Mouse (Mus musculus): ENCODE data around the gene Nktr.

Nktr gene

DNA sequence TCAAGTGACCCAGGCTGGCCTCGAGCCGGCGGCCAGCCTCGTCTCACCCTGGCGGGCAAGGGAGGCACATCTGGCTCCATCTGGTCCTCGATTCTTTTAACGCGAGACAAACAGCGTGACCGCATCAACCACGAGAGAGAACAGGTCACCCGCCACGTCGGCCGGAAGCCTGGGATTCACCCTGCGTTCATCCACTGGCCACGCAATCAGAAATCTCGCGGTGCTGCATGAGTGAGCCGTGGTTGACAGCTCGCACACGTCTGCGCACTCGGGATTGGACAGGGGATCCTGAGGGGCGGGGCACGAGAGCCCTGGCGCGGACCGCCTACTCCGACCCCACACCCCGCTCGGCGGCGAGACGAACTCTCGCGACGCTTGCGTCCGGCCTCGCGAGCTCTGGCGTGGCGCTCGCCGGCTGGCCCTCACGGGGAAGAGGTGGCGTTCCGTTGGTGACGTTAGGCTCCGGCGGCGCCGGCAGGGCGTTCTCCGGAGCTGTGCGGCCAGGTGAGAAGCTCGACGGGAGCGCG is at the start of gene Nktr:
Gene Nktr, plus strand, starts transcription at position 378 of the 527 bp plus-strand sequence.
- peak; percentile 100 for DNase-seq

DNA sequence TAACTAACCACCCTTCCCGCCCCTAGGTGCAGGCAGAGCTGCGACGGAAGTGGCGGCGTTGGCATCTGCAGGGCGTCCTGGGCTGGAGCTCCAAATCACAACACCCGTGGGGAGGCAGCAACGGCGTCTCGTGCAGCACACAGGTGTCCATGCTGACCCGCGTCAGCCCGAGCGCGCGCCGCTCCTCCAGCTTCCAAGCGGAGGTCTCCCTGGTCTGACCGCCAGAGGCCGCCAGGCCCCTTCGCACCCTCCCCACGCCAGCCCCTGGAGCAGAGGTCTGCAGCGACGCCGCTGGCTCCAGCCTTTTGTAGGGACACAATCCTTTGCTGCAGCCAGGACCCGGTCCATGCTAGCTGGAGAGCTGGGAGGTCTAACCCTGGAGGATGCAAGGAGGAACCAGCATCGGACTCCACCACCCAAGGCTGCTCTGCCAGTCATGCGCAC is 49.6 kb upstream of the Nktr start:
- peak; percentile 90 for DNase-seq

GRCm38 (mm10) chr9:121671300-121671699 is 47.7 kb upstream of the Nktr start:
- DNase-seq = peak; percentile 77

DNA sequence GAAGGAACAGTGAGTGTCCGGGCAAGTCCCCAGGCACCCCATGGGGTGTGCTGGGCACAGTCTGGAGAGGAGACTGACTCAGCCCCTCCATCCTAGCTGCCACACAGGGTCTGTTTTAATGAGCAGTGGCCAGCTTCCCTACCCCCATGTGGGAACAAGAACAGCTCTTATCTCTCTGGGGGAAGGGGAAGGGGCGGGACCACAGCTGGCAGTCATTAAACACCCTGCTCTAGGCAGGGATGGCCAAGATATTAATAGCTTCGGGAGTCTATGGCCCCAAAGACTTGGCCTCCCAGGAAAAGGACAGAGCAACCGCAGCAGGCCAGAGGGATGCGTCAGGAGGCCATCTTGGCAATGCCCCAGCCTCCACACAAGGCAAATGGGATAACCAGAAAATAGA is 46.7 kb upstream of the Nktr start:
- no peak for DNase-seq

- no peak for DNase-seq
Measured at GRCm38 (mm10) chr9:121673716-121674115, 45.3 kb upstream of the Nktr start.

- DNase-seq = no peak
Measured at GRCm38 (mm10) chr9:121675011-121675410, 44.0 kb upstream of the Nktr start.

- DNase-seq = no peak
Measured at GRCm38 (mm10) chr9:121675556-121675955, 43.4 kb upstream of the Nktr start.

DNA sequence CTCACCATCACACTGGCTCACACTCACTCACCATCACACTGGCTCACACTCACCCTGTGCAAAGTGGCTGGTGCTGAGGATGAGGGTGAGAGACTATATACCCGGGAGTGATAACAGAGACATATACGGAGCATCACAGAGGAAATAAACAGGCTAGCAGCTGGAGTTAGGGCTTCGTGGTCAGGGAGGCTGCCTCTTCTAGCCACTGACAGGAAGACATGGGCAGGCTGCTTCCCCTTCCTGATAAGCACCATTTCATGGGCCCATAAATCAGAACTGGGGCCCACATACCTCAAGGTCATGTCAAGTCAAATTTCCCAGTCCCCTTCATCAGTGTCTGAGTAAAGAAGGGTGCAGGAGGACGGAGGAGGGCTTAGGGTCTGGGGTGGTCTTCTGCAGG is 41.9 kb upstream of the Nktr start:
- DNase-seq = no peak

DNA sequence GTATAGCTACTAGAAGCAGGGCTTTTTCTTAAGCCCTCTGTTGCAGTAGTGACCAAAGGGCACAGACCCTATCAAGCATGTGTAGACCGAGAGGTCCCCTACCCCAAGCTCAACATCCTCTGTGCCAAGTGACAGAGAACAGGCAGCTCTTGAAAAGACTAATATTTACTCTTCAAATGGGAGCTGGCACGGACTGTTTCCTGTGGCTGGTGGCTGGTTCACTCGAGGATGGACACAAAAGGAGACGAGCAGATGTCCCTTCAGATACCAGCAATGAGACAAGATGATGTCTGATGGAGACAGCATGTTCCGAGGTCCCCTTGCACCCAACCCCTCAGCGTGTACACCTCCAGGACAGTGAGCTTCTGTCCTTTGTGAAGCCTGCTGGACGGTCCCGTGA is 41.5 kb upstream of the Nktr start:
- no peak for DNase-seq

GRCm38 (mm10) chr9:121679549-121679948 is 39.4 kb upstream of the Nktr start:
- peak; percentile 81 for DNase-seq

- no peak for DNase-seq
Measured at GRCm38 (mm10) chr9:121681191-121681590, 37.8 kb upstream of the Nktr start.

DNA sequence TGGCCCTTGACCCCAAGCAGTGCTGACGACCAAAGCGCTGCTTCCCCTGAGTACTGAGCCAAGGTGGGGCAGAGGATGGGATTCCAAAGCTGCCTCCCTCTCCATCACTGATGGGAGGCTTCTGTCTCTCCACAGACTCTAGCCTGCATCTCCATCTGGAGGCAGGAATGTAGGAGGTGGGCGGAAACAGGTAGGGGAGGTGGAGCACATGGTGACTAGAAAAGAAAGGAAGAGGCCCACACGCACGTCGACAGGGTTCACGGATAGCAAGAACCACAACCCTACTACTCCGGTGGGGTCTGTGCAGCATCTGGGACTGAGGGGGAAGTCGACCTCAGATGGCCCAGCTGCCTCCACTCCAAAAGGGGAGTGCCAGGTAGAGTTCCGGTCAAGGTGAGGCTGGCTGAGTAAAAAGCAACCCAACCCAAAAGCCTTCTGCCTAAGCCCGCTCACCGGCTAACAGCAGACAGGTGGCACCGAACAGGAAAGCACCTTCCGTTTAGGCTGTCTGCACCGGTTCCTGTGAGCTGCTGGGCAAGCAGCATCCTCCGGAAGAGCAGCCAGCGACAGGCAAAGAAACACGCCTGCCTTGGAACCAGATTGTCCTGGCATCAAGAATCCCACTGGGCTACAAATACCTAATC is 36.8 kb upstream of the Nktr start:
- no peak for DNase-seq

GRCm38 (mm10) chr9:121684702-121685101 is 34.3 kb upstream of the Nktr start:
- DNase-seq = no peak

DNA sequence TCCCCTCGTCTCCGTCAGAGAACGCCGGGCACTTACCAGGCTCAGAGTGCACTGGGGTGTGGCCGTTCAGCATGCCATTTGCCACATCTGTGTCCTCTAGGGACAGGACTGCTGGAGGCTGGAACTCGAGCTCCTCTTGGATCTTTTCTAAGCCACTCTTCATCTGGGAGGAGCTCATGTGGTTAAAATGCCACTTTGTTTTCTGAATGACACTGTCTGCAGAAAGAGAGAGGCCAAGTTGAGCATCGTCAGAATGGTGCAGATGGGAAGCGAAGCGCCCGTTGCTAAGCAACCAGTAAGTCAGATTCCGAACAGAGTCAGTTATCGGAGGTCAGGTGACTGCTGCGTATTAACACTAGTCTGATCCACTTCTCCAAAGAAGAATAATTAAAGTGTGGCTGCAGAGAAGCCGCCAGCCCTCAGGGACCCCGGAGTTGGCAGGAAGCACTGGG is 28.7 kb upstream of the Nktr start:
- no peak for DNase-seq

DNA sequence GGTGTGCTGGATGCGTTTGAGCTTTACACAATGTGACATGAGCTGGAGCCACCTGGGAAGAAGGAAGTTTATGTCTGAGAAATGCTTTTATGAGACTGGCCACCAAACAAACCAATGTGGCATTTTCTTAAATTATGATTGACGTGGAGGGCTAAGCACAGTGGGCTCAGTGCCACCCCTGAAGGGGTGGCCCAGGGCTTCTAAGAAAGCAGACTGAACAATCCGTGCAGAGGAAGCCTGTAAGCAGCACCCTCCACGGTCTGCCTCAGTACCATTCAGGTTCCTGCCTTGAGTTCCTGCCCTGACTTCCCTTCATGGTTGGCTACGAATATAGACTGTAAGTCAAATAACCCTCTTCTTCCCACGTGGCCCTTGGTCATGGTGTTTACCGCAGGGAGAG is 28.2 kb upstream of the Nktr start:
- DNase-seq = no peak

DNA sequence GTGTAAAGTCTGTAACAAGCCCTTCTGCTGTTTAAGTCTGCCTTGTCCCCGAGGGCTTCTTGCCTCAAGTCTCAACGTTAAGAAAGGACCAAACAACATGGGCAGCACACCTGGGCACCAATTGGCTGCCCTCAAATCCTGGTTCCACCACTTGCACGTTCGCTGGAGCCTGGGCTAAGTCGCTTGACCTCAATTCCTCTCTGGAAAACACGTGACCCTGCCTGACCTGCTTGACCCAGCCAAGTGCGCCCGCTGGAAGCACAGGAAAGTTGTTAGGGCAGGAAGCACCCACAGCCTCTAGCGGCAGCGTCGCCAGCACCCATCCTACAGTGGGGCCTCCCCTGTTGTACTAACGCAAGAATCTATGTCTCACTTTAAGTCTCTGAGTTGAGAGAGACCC is 24.2 kb upstream of the Nktr start:
- no peak for DNase-seq

DNA sequence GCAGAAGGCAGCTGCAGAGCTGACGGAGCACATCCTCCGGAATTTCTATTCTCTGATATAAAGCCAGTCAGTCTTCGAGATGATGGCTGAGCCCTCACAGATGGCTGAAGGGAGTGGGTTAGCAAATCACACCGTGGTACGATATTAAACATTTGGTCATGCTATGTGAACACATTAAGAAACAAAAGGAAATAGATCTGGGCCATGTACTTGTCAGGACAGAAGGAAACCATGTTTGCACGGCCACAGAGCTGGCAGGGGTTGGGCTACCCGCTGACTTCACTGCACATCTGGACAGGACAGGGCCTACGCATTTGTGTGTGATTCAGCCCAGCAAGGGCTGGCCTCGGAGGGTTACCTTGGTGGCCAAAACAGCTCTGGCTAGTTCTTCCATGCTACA is 22.3 kb upstream of the Nktr start:
- DNase-seq = no peak

GRCm38 (mm10) chr9:121697150-121698049 is 21.6 kb upstream of the Nktr start:
- DNase-seq = no peak

DNA sequence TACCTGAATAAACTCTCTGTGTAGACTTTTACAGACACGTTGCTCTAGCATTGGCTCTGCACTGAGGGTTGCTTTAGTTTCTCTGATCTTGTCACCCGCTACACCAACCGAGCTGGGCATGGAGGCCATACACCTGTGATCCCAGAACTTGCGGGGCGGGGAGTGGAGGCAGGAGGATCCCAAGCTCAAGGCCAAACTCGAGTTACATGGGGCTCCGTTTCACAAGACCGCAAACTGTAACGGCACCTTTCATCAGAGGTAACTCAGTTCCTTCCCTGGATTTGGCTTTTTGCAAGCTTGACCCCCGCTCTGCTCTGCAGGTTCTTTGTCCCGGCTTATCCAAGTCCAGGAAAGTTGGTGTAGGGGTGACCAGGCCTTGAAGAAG is 14.7 kb upstream of the Nktr start:
- no peak for DNase-seq

- peak; percentile 94 for DNase-seq
Measured at GRCm38 (mm10) chr9:121704646-121705625, 14.0 kb upstream of the Nktr start, which contains the start of gene Sec22c. Gene Sec22c, minus strand, starts transcription at chr9:121705490.

DNA sequence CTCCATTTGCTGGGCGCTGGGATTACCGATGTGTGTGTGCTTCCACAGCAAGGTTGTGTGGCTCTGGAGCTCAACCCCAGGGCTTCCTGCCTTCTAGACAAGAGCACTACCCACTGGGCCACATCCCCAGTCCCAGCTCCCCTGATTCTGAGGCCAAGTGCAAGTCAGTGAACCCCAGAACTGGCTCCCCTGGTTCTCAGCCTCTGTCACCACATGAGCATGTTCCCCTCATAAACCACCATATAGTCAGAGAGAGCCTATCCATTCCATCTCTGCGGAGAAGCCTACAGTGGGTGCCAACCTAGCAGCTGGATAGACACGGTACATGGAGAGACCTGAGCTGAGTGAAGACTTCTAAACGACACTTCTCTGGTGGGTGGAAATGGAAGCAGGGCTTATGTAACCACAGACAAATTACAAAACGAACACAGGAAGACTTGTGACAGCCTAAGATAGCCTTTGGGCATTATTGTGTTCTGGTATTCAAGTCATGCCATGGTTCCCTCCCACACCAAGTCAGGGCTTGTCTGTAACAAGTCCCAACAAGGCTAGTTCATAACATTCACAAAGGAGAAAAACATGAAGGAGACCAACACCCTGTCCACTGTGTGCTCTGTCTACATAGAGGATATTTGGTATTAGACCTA is 12.8 kb upstream of the Nktr start:
- DNase-seq = no peak

DNA sequence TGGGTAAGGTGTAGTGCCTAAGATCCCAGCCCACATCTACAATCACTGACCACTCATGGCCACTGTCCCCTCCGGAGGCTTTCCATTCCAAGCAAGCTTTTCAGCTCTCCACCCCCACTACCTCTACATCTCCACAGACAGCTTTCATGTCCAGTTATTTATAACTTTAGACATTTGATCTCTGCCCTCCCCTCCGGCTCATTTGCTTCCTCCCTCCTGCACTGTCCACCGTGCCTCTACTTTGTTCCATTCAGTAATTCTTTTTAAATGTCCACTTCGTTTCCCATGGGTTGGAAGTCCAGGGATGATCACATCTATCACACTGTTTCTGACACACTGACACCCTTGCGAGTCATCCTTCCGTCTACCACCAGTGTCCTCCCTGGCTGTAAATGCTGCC is 11.2 kb upstream of the Nktr start:
- DNase-seq = no peak

Data from embryo, embryonic 11 days (tissue).